Mouse (Mus musculus) lung, postnatal 0 days (tissue): ENCODE measurements around the gene Slc6a15.

Source experiments
- CTCF ChIP-seq: IDR thresholded peaks from 2 replicates; pipeline ENCODE4 v1.5.1; 2016; ENCODE audit warnings: antibody characterized with exemption, mild to moderate bottlenecking
- EP300 ChIP-seq: IDR thresholded peaks from 2 replicates; pipeline ENCODE4 v1.6.1; 2016; ENCODE audit warnings: antibody characterized with exemption, mild to moderate bottlenecking, control low read depth

- TF ChIP-seq EP300, result no peak
- TF ChIP-seq CTCF, result no peak
These were observed 75.0 kb downstream of the Slc6a15 start for GRCm38 (mm10) chr10:103442588-103442987.
